Mouse (Mus musculus): Measurements from ENCODE around the gene Wbp11. TPM values are rescaled to one million over a fixed set of nuclear protein-coding genes. Genes with fewer than 3 reads are reported as not detected.

The Wbp11 gene
- polyA plus RNA-seq, 1 experiment from 2014 or later: 51.6 TPM

DNA sequence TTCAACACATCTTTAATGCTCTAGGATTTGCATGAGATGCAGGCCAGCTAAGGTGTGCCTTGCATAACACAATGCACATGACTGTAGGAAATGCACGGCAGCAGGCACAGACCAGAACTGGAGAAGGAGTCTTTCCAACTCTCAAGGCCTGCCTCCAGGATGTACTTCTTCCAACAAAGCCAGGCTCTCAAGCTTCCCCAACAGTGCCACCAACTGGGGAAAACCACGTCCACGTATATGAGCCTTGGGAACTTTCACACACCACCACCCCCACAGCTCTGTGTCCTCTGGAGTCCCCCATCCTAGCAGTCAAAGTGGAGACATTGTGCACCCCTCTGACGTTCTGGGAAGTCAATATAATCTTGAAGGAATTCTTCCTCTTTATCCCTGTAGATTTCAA is 14.9 kb downstream of the Wbp11 start:
- 45% methylated on average over 4 of the region's 4 CpGs for WGBS (ENCODE audit: insufficient replicate concordance)

DNA sequence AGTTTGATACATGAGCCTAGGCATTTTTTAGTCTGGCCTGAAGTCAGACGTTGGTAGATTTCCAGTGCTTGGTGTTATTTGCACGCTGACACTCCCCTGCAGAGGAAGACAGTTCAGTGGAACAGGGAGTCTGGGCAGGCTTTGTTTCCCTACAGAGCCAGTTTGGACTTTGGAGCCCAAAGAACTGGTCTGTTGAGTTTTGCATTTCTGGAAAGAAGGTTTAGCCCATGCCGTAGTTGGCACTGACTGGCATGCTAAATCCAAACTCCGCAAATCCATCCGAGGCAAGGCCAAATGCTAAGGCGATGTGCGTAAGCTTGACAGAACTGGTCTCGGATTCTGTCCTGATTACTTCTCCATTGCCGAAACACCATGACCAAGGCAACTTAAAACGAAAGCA is 16.8 kb downstream of the Wbp11 start:
- no peak for ATAC-seq (ENCODE audit: insufficient read depth)
- Histone ChIP-seq H3K9ac (no peak overlapping the region), H3K36me3 (replicated peaks) (peaks cover 57% of the 10 kb centered on the region), H3K27me3 (no peaks in the 10 kb centered on the region), H3K4me2 (no peak overlapping the region), H3K4me3 (replicated peaks) (no peak overlapping the region), H3K4me1 (replicated peaks) (peaks cover 36% of the 10 kb centered on the region), H3K27ac (replicated peaks) (no peak overlapping the region), H3K9me3 (replicated peaks) (no peaks in the 10 kb centered on the region)
- WGBS (ENCODE audit: insufficient replicate concordance): 80% methylated on average over 10 of the region's 10 CpGs

More for the DNA sequence above, 14.9 kb downstream of the Wbp11 start:
- Histone ChIP-seq H3K27me3 (no peaks in the 10 kb centered on the region), H3K4me2 (no peak overlapping the region), H3K9ac (no peak overlapping the region), H3K9me3 (replicated peaks) (no peaks in the 10 kb centered on the region), H3K27ac (replicated peaks) (no peak overlapping the region), H3K36me3 (replicated peaks) (peaks cover 76% of the 10 kb centered on the region), H3K4me1 (replicated peaks) (peaks cover 20% of the 10 kb centered on the region), H3K4me3 (replicated peaks) (no peak overlapping the region)
- no peak for ATAC-seq (ENCODE audit: insufficient read depth)

DNA sequence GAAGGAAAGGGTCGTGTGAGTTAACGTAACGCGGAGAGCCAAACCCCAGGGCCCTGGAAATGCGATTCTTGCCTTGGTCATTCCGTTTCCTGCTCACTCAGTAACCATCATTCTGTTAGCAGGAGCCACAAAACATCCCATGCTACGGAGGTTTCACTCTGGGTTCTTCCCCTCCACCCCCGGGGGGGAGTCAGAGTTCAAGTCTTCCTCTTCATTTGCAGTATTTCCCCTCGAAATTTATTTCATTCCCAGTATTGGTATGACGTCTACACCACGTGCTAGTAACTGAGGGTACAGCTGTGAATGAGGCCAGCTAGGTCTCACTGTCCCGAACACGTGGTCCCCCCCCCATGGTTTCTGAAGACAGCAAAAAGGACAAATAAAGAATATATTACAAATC is 18.4 kb downstream of the Wbp11 start:
- Histone ChIP-seq H3K4me2 (peak overlapping the region; percentile 85), H3K36me3 (replicated peaks) (peaks cover 43% of the 10 kb centered on the region), H3K9ac (peak overlapping the region; percentile 88), H3K4me1 (replicated peaks) (peaks cover 50% of the 10 kb centered on the region), H3K9me3 (replicated peaks) (no peaks in the 10 kb centered on the region), H3K27ac (replicated peaks) (peak overlapping the region; percentile 91), H3K4me3 (replicated peaks) (peak overlapping the region; percentile 94), H3K27me3 (no peaks in the 10 kb centered on the region)
- 39% methylated on average over 13 of the region's 13 CpGs for WGBS (ENCODE audit: insufficient replicate concordance)
- ATAC-seq (ENCODE audit: insufficient read depth): no peak

DNA sequence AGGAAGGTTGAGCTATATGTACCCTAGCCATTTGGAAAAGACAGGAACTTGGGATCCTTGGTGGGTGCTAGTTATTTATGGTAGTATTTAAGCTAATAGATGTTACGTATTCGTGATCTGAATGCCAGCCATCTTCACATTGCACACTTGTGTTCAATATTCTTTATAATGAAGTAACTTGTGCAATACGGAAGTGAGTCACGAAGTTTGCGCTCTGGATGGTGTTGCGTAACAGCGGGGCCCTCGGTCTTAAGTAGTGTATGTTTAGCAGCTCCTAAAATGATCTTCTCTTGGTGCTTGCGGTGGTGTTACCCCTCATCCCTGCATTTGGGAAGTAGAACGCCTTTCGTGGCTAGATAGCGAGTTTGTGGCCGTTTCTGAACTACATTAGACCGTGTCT is 19.0 kb downstream of the Wbp11 start:
- ATAC-seq (ENCODE audit: insufficient read depth): no peak
- WGBS (ENCODE audit: insufficient replicate concordance): 3% methylated on average over 14 of the region's 14 CpGs

DNA sequence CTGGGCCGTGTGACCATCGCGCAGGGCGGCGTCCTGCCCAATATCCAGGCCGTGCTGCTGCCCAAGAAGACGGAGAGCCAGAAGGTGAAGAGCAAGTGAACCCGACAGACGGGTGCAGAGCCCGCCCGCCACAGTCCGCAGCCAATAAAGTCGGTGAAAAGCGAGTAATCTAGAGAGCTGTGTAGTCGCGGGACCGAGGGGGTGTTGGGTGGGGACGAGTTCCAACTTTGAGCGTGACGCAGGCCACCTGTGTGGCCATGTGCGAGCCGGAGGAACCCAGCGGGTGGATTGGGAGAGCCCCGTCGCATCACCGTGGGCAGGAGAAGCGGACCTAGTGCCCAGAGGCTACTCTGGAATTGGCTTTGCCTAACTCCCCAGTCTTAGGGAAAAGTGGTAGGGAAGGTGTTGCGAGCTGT is 19.4 kb downstream of the Wbp11 start:
- Histone ChIP-seq H3K4me1 (replicated peaks) (peaks cover 51% of the 10 kb centered on the region), H3K9ac (peak overlapping the region; percentile 88), H3K4me2 (peak overlapping the region; percentile 85), H3K9me3 (replicated peaks) (no peaks in the 10 kb centered on the region), H3K36me3 (replicated peaks) (peaks cover 33% of the 10 kb centered on the region), H3K27me3 (no peaks in the 10 kb centered on the region), H3K27ac (replicated peaks) (peak overlapping the region; percentile 91), H3K4me3 (replicated peaks) (peak overlapping the region; percentile 94)
- ATAC-seq (ENCODE audit: insufficient read depth): peak; percentile 19
- under 1% methylated on average over 28 of the region's 28 CpGs for WGBS (ENCODE audit: insufficient replicate concordance)

More for the DNA sequence above, 19.0 kb downstream of the Wbp11 start:
- Histone ChIP-seq H3K4me2 (peak overlapping the region; percentile 85), H3K27me3 (no peaks in the 10 kb centered on the region), H3K36me3 (replicated peaks) (peaks cover 37% of the 10 kb centered on the region), H3K27ac (replicated peaks) (peak overlapping the region; percentile 91), H3K4me1 (replicated peaks) (peaks cover 51% of the 10 kb centered on the region), H3K9ac (peak overlapping the region; percentile 88), H3K9me3 (replicated peaks) (no peaks in the 10 kb centered on the region), H3K4me3 (replicated peaks) (peak overlapping the region; percentile 94)

DNA sequence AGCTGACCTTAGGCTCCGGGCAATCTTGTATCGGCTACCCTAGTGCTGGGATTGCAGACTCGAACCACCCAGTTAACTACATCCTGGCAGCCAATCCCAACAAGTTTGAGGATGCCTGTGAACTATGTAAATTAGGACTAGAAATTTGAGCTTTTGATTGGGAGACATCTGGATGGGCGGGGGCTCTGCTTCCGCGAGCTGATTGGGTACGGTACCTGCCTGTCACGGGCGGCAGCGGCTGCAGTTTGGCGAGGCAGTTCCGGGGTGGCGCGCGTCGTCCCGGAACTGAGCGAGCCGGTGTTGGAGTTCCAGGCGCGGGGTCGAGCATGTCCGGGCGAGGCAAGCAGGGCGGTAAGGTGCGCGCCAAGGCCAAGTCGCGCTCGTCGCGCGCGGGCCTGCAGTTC is 20.0 kb downstream of the Wbp11 start, which contains the start of gene H2afj:
Gene H2afj (plus strand): TSS at position 231 of the 404 bp plus-strand sequence.
- WGBS (ENCODE audit: insufficient replicate concordance): under 1% methylated on average over 34 of the region's 34 CpGs
- Histone ChIP-seq H3K36me3 (replicated peaks) (peaks cover 26% of the 10 kb centered on the region), H3K4me1 (replicated peaks) (peaks cover 57% of the 10 kb centered on the region), H3K27me3 (no peaks in the 10 kb centered on the region), H3K4me2 (peak within 1 kb of the TSS; percentile 86), H3K27ac (replicated peaks) (peak within 1 kb of the TSS; percentile 95), H3K9ac (peak within 1 kb of the TSS; percentile 88), H3K9me3 (replicated peaks) (no peaks in the 10 kb centered on the region), H3K4me3 (replicated peaks) (peak within 1 kb of the TSS; percentile 94)
- ATAC-seq (ENCODE audit: insufficient read depth): peak; percentile 76

DNA sequence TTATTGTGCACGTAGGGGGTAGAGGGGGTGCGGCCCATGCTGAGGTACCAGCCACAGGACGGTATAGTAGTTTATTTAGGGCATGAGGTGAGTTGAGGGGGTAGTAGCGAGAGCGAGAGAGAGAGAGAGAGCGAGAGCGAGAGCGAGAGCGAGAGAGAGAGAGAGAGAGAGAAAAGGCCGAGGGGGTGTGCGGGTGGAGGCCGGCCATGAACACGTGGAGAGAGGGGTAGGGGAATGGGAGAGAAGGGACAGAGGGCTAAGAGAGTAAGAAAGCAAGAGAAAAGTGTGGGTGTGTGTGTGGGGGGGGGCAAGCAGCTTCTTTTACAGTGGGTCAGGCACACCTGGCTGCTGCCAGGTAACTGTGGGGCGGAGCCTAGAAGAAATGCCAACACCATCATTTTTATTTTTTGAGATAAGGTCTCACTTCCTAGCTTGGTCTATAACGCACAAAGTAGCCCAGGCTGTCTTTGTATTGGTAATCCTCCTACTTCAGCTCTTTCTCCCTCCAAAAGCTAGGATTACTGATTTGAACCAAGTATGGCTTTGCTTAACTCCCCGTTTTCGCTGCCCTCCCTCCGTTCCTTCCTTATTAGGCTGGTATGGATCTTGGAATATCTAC is 20.5 kb downstream of the Wbp11 start:
- H3K4me2 ChIP-seq: peak overlapping the region; percentile 86
- no peak for ATAC-seq (ENCODE audit: insufficient read depth)
- WGBS (ENCODE audit: insufficient replicate concordance): 31% methylated on average over 18 of the region's 18 CpGs
- peak overlapping the region; percentile 95 for H3K27ac ChIP-seq (replicated peaks)
- H3K27me3 ChIP-seq: no peaks in the 10 kb centered on the region
- no peaks in the 10 kb centered on the region for H3K9me3 ChIP-seq (replicated peaks)
- peaks cover 22% of the 10 kb centered on the region for H3K36me3 ChIP-seq (replicated peaks)
- H3K4me3 ChIP-seq (replicated peaks): peak overlapping the region; percentile 94
- H3K4me1 ChIP-seq (replicated peaks): peaks cover 60% of the 10 kb centered on the region
- peak overlapping the region; percentile 63 for H3K9ac ChIP-seq

DNA sequence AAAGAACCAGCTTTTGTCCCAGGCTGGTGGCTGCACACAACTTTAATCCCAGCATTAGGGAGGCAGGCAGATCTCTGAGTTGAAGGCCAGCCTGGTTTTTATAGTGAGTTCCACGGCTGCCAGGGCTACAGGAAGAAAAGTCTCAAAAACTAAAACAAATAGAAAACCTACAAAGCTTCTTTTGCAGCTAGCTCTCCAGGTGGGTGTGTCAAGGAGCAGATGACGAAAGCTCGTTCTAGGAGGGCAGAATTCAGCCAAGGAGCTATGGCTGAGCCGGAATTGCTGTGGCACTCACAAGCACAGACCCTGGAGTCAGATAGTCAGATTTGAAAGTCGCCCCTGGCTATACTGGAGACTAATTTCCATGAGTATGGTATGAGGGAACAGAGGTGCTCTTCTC is 21.2 kb downstream of the Wbp11 start:
- no peak for ATAC-seq (ENCODE audit: insufficient read depth)
- 68% methylated on average over 5 of the region's 5 CpGs for WGBS (ENCODE audit: insufficient replicate concordance)
- H3K9ac ChIP-seq: peak overlapping the region; percentile 63

DNA sequence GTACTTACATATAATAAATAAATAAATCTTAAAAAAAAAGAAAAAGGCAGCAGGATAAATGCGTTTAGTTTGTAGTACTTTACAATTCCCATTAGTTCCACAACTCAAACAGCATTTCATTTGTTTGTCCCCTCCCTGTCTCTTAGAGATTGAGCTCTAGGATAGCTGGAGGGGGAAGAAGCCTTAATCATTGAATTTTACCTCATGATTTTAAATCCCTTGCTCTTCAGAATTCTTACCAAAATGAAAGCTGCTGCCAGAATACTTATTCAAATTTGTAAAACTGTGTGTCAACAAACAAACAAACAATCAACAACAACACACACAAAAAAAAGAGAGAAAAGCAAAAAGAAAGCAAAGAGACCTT is 22.6 kb downstream of the Wbp11 start:
- Histone ChIP-seq H3K27me3 (no peaks in the 10 kb centered on the region), H3K27ac (replicated peaks) (peak overlapping the region; percentile 100), H3K4me3 (replicated peaks) (peak overlapping the region; percentile 67; the same call in 1 of the 2 replicates), H3K36me3 (replicated peaks) (peaks cover 4% of the 10 kb centered on the region; the same call in 1 of the 2 replicates), H3K4me2 (peak overlapping the region; percentile 84), H3K9me3 (replicated peaks) (no peaks in the 10 kb centered on the region), H3K4me1 (replicated peaks) (peaks cover 67% of the 10 kb centered on the region), H3K9ac (no peak overlapping the region)
- WGBS (ENCODE audit: insufficient replicate concordance): 83% methylated on average over 1 of the region's 1 CpGs
- ATAC-seq (ENCODE audit: insufficient read depth): no peak

More for the DNA sequence above, 21.2 kb downstream of the Wbp11 start:
- peak overlapping the region; percentile 86 for H3K4me2 ChIP-seq
- H3K4me1 ChIP-seq (replicated peaks): peaks cover 63% of the 10 kb centered on the region
- no peaks in the 10 kb centered on the region for H3K27me3 ChIP-seq
- H3K36me3 ChIP-seq (replicated peaks): peaks cover 15% of the 10 kb centered on the region
- peak overlapping the region; percentile 94 for H3K4me3 ChIP-seq (replicated peaks)
- H3K9me3 ChIP-seq (replicated peaks): no peaks in the 10 kb centered on the region
- H3K27ac ChIP-seq (replicated peaks): peak overlapping the region; percentile 95

DNA sequence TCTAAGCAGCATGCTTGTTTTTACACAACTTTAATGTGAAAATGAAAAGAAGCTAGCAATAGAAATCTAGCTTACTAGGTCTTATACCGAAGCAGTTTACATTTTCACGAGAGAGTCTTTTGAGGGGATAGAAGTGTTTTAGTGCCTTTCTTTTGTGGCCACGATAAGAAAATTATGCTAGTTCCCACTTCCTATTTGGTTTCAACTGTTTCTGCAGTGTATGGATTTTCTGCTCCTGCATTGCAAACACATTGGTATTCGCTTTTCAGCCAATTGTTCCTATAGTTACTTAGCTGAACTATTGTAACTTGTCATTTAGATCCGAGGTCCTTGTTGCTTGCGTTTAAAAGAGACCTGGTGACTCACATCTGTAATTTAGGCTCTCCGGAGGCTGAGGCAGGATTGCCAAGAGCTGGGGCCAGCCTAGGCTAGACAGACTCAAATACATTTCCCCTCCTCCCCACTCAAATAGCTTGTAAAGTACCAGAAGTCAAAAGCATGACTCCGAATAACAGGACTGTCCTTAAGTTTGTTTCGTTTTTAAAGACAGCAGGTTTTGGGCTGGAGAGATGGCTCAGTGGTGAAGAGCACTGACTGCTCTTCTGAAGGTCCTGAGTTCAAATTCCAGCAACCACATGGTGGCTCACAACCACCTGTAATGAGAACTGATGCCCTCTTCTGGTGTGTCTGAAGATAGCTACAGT is 23.2 kb downstream of the Wbp11 start:
- Histone ChIP-seq H3K27ac (replicated peaks) (peak overlapping the region; percentile 100), H3K4me3 (replicated peaks) (peak overlapping the region; percentile 67), H3K9me3 (replicated peaks) (no peaks in the 10 kb centered on the region), H3K36me3 (replicated peaks) (no peaks in the 10 kb centered on the region), H3K27me3 (no peaks in the 10 kb centered on the region), H3K4me2 (peak overlapping the region; percentile 84), H3K4me1 (replicated peaks) (peaks cover 65% of the 10 kb centered on the region), H3K9ac (peak overlapping the region; percentile 84)
- ATAC-seq (ENCODE audit: insufficient read depth): no peak
- whole genome bisulfite sequencing (ENCODE audit: insufficient replicate concordance): 6% methylated on average over 9 of the region's 9 CpGs
